Mouse (Mus musculus): ENCODE data around the gene Myoz2.

GRCm38 (mm10) chr3:123072472-123072871, 37.7 kb upstream of the Myoz2 start:
- TF ChIP-seq CTCF (IDR thresholded peaks at IDR 0.05; ENCODE audit: borderline replicate concordance, extremely low read depth, insufficient read depth, insufficient read length) (no peak), POLR2A (IDR thresholded peaks at IDR 0.05; ENCODE audit: borderline replicate concordance, extremely low read depth, insufficient read depth, insufficient read length, poor library complexity, severe bottlenecking) (no peak)

All from brain, embryonic 14.5 days (tissue).